Mouse (Mus musculus) adrenal gland, adult 2 months (tissue): ENCODE measurements at regions not wholly inside any gene's neighbourhood (a gene's known extent, or its start where the extent isn't known, plus 50 kb on each side); places are given as distances from the start of the nearest gene placed in this dataset.
A peak's percentile ranks its signal among the peaks of the same experiment; 100 is the strongest.
"Not testable (repeated sequence)": the region's sequence is repeated elsewhere in the genome, so short reads cannot be mapped to it uniquely, and the experiment has no call there.

ENCODE experiments used
- DNase-seq: peaks from one replicate; pipeline ENCODE4 v3.0.0; 2021

- peak; percentile 84 for DNase-seq
Measured at GRCm38 (mm10) chr12:21784403-21784802, 367.0 kb upstream of the Ywhaq start.

- DNase-seq: peak; percentile 33
Measured at GRCm38 (mm10) chr12:21778717-21779116, 361.3 kb upstream of the Ywhaq start.

- not testable (repeated sequence) for DNase-seq
Measured at GRCm38 (mm10) chr12:21778308-21778707, 360.9 kb upstream of the Ywhaq start.

- DNase-seq: not testable (repeated sequence)
Measured at GRCm38 (mm10) chr12:21767717-21768116, 350.3 kb upstream of the Ywhaq start.
